Mouse (Mus musculus) intestine, embryonic 16.5 days (tissue): Measurements from ENCODE around the gene Sox13. TPM values are rescaled to one million over a fixed set of nuclear protein-coding genes. Genes with fewer than 3 reads are reported as not detected.
A peak's percentile ranks its signal among the peaks of the same experiment; 100 is the strongest.

Experiments used
- ATAC-seq: fragments of 200-750 bp; cut with Nextera tagmentation; 2 replicates; pipeline ENCODE4 v1.8.0; 2017; ENCODE audit warnings: moderate TSS enrichment, moderate library complexity
- H3K27ac ChIP-seq: fragments of 300-500 bp; sonication (generic); 2 replicates; pipeline ENCODE4 v1.5.1; 2014; ENCODE audit warnings: mild to moderate bottlenecking, low read length
- H3K27me3 ChIP-seq: fragments of 300-500 bp; sonication (generic); replicated peaks from 2 replicates; pipeline ENCODE4 v1.6.1; 2014; ENCODE audit warnings: low read length, control low read depth, mixed read lengths; ENCODE audit not compliant: control insufficient read depth, insufficient read depth
- H3K36me3 ChIP-seq: fragments of 300-500 bp; sonication (generic); 2 replicates; pipeline ENCODE4 v1.6.1; 2014; ENCODE audit warnings: low read length, control low read depth; ENCODE audit not compliant: control insufficient read depth, insufficient read depth
- H3K4me1 ChIP-seq: fragments of 300-500 bp; sonication (generic); 2 replicates; pipeline ENCODE4 v1.6.1; 2014; ENCODE audit warnings: low read length, control low read depth, mixed read lengths; ENCODE audit not compliant: control insufficient read depth, insufficient read depth
- H3K4me2 ChIP-seq: fragments of 300-500 bp; sonication (generic); 2 replicates; pipeline ENCODE4 v1.6.1; 2014; ENCODE audit warnings: low read depth, low read length, control low read depth
- H3K4me3 ChIP-seq: fragments of 300-500 bp; sonication (generic); 2 replicates; pipeline ENCODE4 v1.5.1; 2014; ENCODE audit warnings: mild to moderate bottlenecking, low read length
- H3K9ac ChIP-seq: fragments of 300-500 bp; sonication (generic); 2 replicates; pipeline ENCODE4 v1.6.1; 2014; ENCODE audit warnings: low read depth, low read length
- H3K9me3 ChIP-seq: fragments of 300-500 bp; sonication (generic); 2 replicates; pipeline ENCODE4 v1.6.1; 2016; ENCODE audit warnings: low read length, control low read depth; ENCODE audit not compliant: control insufficient read depth
- WGBS: fragments of 180-500 bp; shearing (Covaris S2); extraction: QIAGEN DNeasy Blood & Tissue Kit; methylation state at CpG from one replicate; pipeline ENCODE4 v1.1.7; 2014; 5-methylcytosine and 5-hydroxymethylcytosine counted together
- polyA plus RNA-seq: library from polyadenylated mRNA; unstranded; fragments of >200 nt; fragmentation: Nextera tagmentation; extraction: Ambion mirVana; gene quantifications from 2 replicates; pipeline ENCODE4 v1.2.1, GENCODE M21; 2015

Sox13 gene
- polyA plus RNA-seq, 1 experiment from 2014 or later = 5.5 TPM

- H3K27ac ChIP-seq = no peak overlapping the region
Measured at GRCm38 (mm10) chr1:133379986-133380320, 44.2 kb downstream of the Sox13 start.

DNA sequence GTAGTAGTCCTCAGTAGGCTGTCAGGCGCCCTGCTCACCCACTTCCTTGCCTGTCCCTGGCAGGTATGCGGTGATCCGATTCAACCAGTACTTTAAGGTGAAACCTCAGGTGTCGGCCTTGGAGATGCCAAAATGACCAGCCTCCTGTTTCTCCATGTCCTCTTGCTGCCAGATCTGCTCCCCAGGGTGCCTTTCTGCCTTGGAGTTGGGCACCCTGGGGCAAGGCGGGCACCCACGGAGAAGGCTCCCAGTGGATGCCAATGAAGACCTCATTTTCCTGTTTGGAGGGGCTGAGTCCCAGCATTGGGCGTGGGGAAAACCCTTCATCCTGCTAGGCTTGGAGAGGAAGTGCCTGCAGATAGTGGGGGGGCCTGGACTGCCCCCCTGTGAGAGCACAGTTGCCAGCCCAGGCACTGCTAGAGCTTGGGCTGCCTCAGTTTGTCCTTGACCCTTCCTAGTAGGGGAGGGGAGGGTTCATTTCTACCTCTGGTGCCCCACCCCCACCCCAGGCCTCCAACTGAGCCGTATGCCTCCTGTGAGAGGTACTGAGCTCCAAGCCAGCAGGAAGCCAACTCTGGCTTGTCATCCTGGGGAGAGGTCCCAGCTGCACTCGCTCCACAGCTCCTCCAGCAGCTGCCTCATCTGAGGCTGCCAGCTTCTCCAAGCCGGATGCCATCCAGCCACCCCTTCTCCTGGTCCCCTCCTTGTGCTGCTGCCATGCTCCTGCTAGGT is 44.8 kb downstream of the Sox13 start:
- no peaks in the 10 kb centered on the region for H3K36me3 ChIP-seq
- ATAC-seq = no peak
- 0 out of 2 replicates have a peak overlapping the region, but pooled peaks have one; percentile 21 for H3K9ac ChIP-seq
- no peak overlapping the region for H3K27ac ChIP-seq
- no peaks in the 10 kb centered on the region for H3K27me3 ChIP-seq
- no peak overlapping the region for H3K4me2 ChIP-seq
- 65% methylated on average over 10 of the region's 10 CpGs for WGBS
- H3K9me3 ChIP-seq = no peaks in the 10 kb centered on the region
- peaks cover 10% of the 10 kb centered on the region; the same call in 1 of the 2 replicates for H3K4me1 ChIP-seq
- no peak overlapping the region for H3K4me3 ChIP-seq

More at GRCm38 (mm10) chr1:133379986-133380320, 44.2 kb downstream of the Sox13 start:
- WGBS = 81% methylated on average over 3 of the region's 3 CpGs
- 0 out of 2 replicates have a peak overlapping the region, but pooled peaks have one; percentile 21 for H3K9ac ChIP-seq
- H3K4me1 ChIP-seq = peaks cover 10% of the 10 kb centered on the region; the same call in 1 of the 2 replicates
- peaks cover under 1% of the 10 kb centered on the region; the same call in 1 of the 2 replicates for H3K36me3 ChIP-seq
- H3K4me2 ChIP-seq = no peak overlapping the region
- H3K9me3 ChIP-seq = no peaks in the 10 kb centered on the region
- H3K4me3 ChIP-seq = no peak overlapping the region
- no peak for ATAC-seq
- no peaks in the 10 kb centered on the region for H3K27me3 ChIP-seq

DNA sequence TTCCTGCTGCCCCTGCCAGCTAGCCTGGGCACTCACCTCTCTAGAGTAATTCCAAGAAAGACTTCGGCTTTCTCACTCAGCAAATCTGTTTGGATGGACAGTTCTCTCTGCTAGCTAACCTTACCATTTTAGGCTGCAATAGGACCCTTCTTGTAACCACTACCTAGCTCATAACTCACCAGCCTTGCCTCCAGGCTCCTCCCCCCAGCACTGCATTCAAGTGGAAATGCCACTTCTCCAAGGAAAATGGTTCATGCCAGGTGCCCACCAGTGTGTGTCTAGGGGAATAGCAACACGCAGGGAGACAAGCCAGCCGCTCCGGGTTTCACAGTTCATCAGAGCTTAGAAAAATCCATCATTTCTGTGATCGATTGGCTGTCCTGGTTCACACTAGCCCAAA is 46.6 kb downstream of the Sox13 start:
- Histone ChIP-seq H3K36me3 (no peaks in the 10 kb centered on the region), H3K4me3 (no peak overlapping the region), H3K9me3 (no peaks in the 10 kb centered on the region), H3K9ac (no peak overlapping the region), H3K27ac (no peak overlapping the region), H3K27me3 (no peaks in the 10 kb centered on the region), H3K4me2 (no peak overlapping the region), H3K4me1 (peaks cover 10% of the 10 kb centered on the region; the same call in 1 of the 2 replicates)
- WGBS = 87% methylated on average over 5 of the region's 5 CpGs
- ATAC-seq = no peak

DNA sequence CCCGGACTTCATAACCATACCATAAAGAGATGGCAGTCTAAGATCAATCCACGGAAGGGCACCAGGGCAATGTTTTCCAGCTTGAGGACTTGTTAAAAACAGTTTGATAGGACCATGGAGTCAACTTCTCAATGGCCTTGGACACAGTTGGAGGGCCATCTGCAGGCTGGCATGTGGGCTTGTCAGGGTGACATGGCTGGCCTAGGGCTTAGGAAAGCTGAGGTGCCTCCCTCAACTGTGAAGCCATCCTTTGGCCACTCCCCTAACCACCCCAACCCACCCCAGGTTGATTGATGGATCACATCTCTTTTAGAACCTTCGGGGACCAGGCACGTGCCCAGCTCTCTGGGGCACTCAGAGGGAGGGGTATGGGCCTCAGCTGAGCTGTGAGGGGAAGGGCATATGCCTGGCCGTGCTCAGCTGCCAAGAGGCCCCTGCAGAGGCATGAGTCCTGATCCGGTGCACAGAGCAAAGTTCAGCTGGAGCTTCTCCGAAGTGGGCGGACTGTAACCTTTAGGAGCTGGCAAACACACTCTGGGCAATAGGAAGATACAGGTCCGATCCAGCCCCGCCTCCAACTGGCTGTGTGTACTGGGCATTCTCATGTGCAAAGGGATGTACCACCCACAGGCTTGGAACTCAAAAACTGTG is 48.4 kb downstream of the Sox13 start:
- H3K27me3 ChIP-seq = no peaks in the 10 kb centered on the region
- H3K4me1 ChIP-seq = peaks cover 13% of the 10 kb centered on the region; the same call in 1 of the 2 replicates
- H3K9ac ChIP-seq = no peak overlapping the region
- no peak overlapping the region for H3K4me2 ChIP-seq
- H3K36me3 ChIP-seq = no peaks in the 10 kb centered on the region
- no peaks in the 10 kb centered on the region for H3K9me3 ChIP-seq
- WGBS = 39% methylated on average over 10 of the region's 10 CpGs
- H3K4me3 ChIP-seq = no peak overlapping the region
- peak; percentile 91 for ATAC-seq
- no peak overlapping the region for H3K27ac ChIP-seq

DNA sequence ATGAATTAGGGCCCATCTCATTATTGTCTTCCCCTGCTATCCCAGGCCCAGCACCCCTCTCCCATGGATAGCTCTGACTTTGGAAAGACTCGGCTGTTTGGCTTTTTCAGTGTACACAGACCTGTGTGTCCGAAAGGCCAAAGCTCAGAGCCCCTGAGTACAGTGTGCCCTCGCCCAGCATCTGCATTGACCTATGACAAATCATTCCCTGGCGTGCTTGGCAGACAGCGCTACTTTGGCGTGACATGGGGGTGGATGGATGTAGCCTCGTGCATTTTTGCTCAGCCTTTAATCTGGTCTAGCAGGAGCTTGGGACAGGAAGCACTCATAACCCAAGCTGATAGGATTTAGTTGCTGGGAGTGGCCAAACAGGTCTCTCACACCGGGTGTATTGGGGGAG is 52.1 kb downstream of the Sox13 start:
- ATAC-seq = no peak

GRCm38 (mm10) chr1:133371431-133371830 is 52.7 kb downstream of the Sox13 start:
- H3K27me3 ChIP-seq = no peaks in the 10 kb centered on the region
- no peaks in the 10 kb centered on the region for H3K9me3 ChIP-seq
- no peak overlapping the region for H3K27ac ChIP-seq
- H3K36me3 ChIP-seq = no peaks in the 10 kb centered on the region
- peaks cover 30% of the 10 kb centered on the region for H3K4me1 ChIP-seq
- no peak overlapping the region for H3K9ac ChIP-seq
- 77% methylated on average over 6 of the region's 6 CpGs for WGBS
- H3K4me2 ChIP-seq = no peak overlapping the region
- no peak overlapping the region for H3K4me3 ChIP-seq
- ATAC-seq = no peak

More for the DNA sequence above, 52.1 kb downstream of the Sox13 start:
- Histone ChIP-seq H3K27me3 (no peaks in the 10 kb centered on the region), H3K27ac (no peak overlapping the region), H3K9ac (no peak overlapping the region), H3K4me3 (no peak overlapping the region), H3K36me3 (no peaks in the 10 kb centered on the region), H3K4me1 (peaks cover 28% of the 10 kb centered on the region), H3K9me3 (no peaks in the 10 kb centered on the region), H3K4me2 (no peak overlapping the region)
- WGBS = 55% methylated on average over 8 of the region's 8 CpGs

- no peaks in the 10 kb centered on the region for H3K9me3 ChIP-seq
- no peaks in the 10 kb centered on the region for H3K27me3 ChIP-seq
- no peak overlapping the region for H3K9ac ChIP-seq
- no peaks in the 10 kb centered on the region for H3K36me3 ChIP-seq
- H3K4me1 ChIP-seq = peaks cover 22% of the 10 kb centered on the region
- WGBS = 54% methylated on average over 4 of the region's 4 CpGs
- no peak overlapping the region for H3K27ac ChIP-seq
- H3K4me2 ChIP-seq = no peak overlapping the region
- peak; percentile 6; the same call in 1 of the 2 replicates for ATAC-seq
- H3K4me3 ChIP-seq = no peak overlapping the region
Measured at GRCm38 (mm10) chr1:133370352-133370751, 53.8 kb downstream of the Sox13 start.

- Histone ChIP-seq H3K4me3 (no peak overlapping the region), H3K27me3 (peaks cover 5% of the 10 kb centered on the region), H3K9me3 (no peaks in the 10 kb centered on the region), H3K27ac (no peak overlapping the region), H3K9ac (no peak overlapping the region), H3K36me3 (no peaks in the 10 kb centered on the region), H3K4me2 (no peak overlapping the region), H3K4me1 (peaks cover 32% of the 10 kb centered on the region)
- WGBS = 74% methylated on average over 10 of the region's 10 CpGs
- no peak for ATAC-seq
Measured at GRCm38 (mm10) chr1:133368644-133369043, 55.5 kb downstream of the Sox13 start.

DNA sequence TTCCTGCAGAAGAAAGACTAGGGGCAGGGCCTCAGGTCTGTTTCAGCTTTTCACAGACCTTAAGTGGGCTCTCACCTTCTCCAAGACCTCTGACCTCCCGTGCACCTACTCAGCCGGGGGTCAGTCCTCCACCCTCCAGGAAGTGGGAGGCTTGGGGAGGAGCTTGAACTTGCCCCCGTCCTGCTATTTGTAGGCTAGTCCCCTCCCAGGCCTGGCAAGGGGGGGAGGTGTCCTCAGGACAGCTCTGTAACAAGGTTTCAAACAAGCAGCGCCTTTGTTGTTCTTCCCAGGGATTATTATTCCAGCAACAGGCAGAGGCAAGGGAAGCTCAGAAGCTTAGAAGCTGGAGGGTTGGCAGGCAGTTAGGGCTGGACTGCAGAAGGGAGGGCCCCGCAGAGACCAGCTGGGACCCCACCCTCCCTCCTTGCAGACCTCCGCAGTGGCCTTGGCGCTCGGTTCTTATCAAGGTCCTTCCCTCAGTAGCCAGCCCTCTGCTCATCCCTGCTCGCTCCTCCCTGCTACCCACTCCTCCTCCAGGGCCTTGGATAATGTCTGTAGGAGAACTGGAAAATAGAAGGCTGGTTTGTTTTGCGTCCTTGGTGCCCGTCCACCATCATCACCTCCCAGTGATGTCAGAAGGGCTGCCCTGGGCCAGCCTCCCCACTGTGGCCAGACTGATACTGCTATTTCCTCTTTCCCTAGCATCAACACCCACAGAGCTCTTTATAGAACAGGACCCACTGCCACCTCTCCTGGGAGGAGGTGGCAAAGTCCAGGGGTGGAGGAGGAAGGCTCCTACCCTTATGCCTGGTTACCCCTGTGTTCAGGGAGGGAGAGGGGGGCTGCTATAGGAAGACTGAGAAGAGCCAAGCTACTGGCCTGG is 56.3 kb downstream of the Sox13 start:
- Histone ChIP-seq H3K9me3 (no peaks in the 10 kb centered on the region), H3K27me3 (peaks cover 5% of the 10 kb centered on the region), H3K27ac (no peak overlapping the region), H3K4me1 (peaks cover 36% of the 10 kb centered on the region), H3K36me3 (no peaks in the 10 kb centered on the region), H3K4me2 (no peak overlapping the region), H3K4me3 (no peak overlapping the region), H3K9ac (peak overlapping the region; percentile 25; the same call in 1 of the 2 replicates)
- ATAC-seq = no peak
- 15% methylated on average over 11 of the region's 11 CpGs for WGBS
